ENCODE assay signal across 8 mouse cellular contexts in the genomic region with DNA sequence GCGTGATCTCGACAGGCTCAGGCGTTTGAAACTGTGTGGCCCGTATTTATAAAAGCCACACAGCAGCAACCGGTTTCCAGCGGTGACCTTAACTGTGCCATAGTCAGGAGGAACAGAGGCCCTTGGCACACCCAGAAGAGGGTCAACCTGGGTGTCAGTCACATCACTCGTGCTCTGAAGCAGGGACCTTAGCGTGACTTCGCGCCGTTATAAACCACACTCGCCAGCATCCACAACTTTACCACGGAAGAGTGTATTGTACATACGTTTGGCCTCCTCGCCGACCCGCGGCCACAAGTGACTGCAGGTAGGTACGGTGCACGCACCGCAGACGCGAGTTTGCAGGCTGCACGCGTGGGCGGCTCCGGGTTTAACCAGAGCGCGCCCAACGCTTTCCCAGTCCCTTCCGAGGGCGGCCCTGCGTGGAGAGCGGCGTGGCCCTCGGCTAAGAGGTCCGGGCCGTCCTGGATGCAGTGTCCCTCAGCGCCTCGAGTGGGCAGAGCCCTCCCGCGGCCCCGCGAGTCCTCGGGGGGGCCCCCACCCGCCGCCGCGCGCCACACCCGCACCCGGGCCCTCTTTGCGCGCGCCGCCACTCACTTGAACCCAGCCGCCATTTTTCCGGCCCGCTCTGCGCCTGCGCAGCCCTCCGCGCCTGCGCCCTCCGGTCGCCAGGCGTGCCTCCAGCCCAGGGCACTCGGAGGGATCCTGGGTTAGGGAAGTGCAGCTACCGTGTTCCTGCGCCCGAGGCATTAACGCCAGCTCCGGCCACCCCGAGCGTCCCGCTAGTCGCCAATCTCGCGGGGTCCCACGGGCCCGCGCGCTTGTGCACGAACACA. TPM values are rescaled to one million over a fixed set of nuclear protein-coding genes. Genes with fewer than 3 reads are reported as not detected.
DNase-seq lines count a peak whose midpoint lies in the region; ATAC-seq lines count a peak whose summit lies in the region.

No protein-coding gene starts in this region.

- no peaks in the 10 kb centered on the region for H3K4me1 ChIP-seq in intestine, embryonic 15.5 days (replicated peaks)

- peak overlapping the region; percentile 78 for H3K4me2 ChIP-seq in intestine, embryonic 15.5 days (replicated peaks)

- peaks cover 16% of the 10 kb centered on the region; the same call in 1 of the 2 replicates for H3K36me3 ChIP-seq in intestine, embryonic 15.5 days

- H3K4me3 ChIP-seq in intestine, embryonic 15.5 days (replicated peaks) = peak overlapping the region; percentile 94

- ATAC-seq in intestine, embryonic 15.5 days = peak; percentile 96
- ATAC-seq in megakaryocyte-erythroid progenitor cell, adult 5-6 weeks (replicated peaks; ENCODE audit: low FRiP score, low TSS enrichment, poor library complexity, severe bottlenecking) = peak; percentile 69

- no peaks in the 10 kb centered on the region for H3K27me3 ChIP-seq in intestine, embryonic 15.5 days (replicated peaks)

- peak overlapping the region; percentile 93 for H3K9ac ChIP-seq in intestine, embryonic 15.5 days

- peak; percentile 94 for DNase-seq in adrenal gland, adult 2 months
- peak; percentile 86 for DNase-seq in embryo, embryonic 11.5 days (ENCODE audit: low read depth, low spot score)
- DNase-seq in gastrocnemius, postnatal 36 days = peak; percentile 82 to 85
- DNase-seq in left cerebral cortex, postnatal 14 days (ENCODE audit: low spot score in 2 of 2) = peak; percentile 90 to 93
- peak; percentile 93 for DNase-seq in right cerebral cortex, postnatal 14 days
- peak; percentile 79 to 89 for DNase-seq in urinary bladder, postnatal 36 days (ENCODE audit: low spot score in 2 of 2)

- H3K27ac ChIP-seq in intestine, embryonic 15.5 days = peak overlapping the region; percentile 100

- H3K9me3 ChIP-seq in intestine, embryonic 15.5 days = no peaks in the 10 kb centered on the region

- WGBS in intestine, embryonic 15.5 days = under 1% methylated on average over 78 of the region's 84 CpGs

- intact Hi-C loops in gastrocnemius, postnatal 36 days (cut with DNase I) = loop anchor here (2.0 to 5.0 kb wide), 2 partner anchors 38 to 73 kb away; partner anchors contain the start of gene Rfxap
- intact Hi-C loops in left cerebral cortex, postnatal 14 days (cut with DNase I) = loop anchor here (5.0 to 10.0 kb wide), 2 partner anchors 63 to 350 kb away; no protein-coding TSS in a partner anchor

RNA-seq across cellular contexts. Expression of gene Exosc8, which starts 0.6 kb away (rescaled TPM):
- total RNA-seq in adrenal gland, adult 2 months (2021) = 10 to 100 TPM; 32.4 to 33.4 TPM
- polyA plus RNA-seq in adrenal gland, adult 2 months (2012; rRNA removed) = 8.5 and 13.4 TPM in 2 replicates
- 10 to 100 TPM in 1 of 2 experiments, 1 to 10 TPM in 1; 9.2 to 11.7 TPM for total RNA-seq in gastrocnemius, postnatal 36 days (2021)
- 100 and 110 TPM in 2 replicates for polyA plus RNA-seq in intestine, embryonic 15.5 days (2015; fragmentation: Nextera tagmentation; extraction: Ambion mirVana)
- 10 to 100 TPM; 24.4 to 33.0 TPM for total RNA-seq in left cerebral cortex, postnatal 14 days (2021)
- total RNA-seq in megakaryocyte-erythroid progenitor cell, adult 5-6 weeks (2014; fragmentation: Nextera tagmentation) = 185 and 256 TPM in 2 replicates
- 247 and 289 TPM in 2 replicates for total RNA-seq in megakaryocyte-erythroid progenitor cell, adult 5-6 weeks (2017)

RNA-seq across cellular contexts. Expression of gene Alg5, which starts 0.7 kb away (rescaled TPM):
- total RNA-seq in adrenal gland, adult 2 months (2021) = 10 to 100 TPM; 41.8 to 45.0 TPM
- polyA plus RNA-seq in adrenal gland, adult 2 months (2012; rRNA removed) = 8.0 and 8.9 TPM in 2 replicates
- total RNA-seq in gastrocnemius, postnatal 36 days (2021) = 1 to 10 TPM; 7.5 to 8.0 TPM
- 62.6 and 66.0 TPM in 2 replicates for polyA plus RNA-seq in intestine, embryonic 15.5 days (2015; fragmentation: Nextera tagmentation; extraction: Ambion mirVana)
- total RNA-seq in left cerebral cortex, postnatal 14 days (2021) = 10 to 100 TPM; 20.2 to 21.0 TPM
- total RNA-seq in megakaryocyte-erythroid progenitor cell, adult 5-6 weeks (2014; fragmentation: Nextera tagmentation) = 27.8 and 29.6 TPM in 2 replicates
- 37.9 and 46.2 TPM in 2 replicates for total RNA-seq in megakaryocyte-erythroid progenitor cell, adult 5-6 weeks (2017)

RNA-seq across cellular contexts. Expression of gene Gm21958, which starts 20.5 kb away (rescaled TPM):
- total RNA-seq in adrenal gland, adult 2 months (2021) = not detected
- polyA plus RNA-seq in adrenal gland, adult 2 months (2012; rRNA removed) = not detected in 2 replicates
- not detected for total RNA-seq in gastrocnemius, postnatal 36 days (2021)
- 0.28 TPM in 1 of 2 replicates, not detected in the other for polyA plus RNA-seq in intestine, embryonic 15.5 days (2015; fragmentation: Nextera tagmentation; extraction: Ambion mirVana)
- total RNA-seq in left cerebral cortex, postnatal 14 days (2021) = not detected
- not detected in 2 replicates for total RNA-seq in megakaryocyte-erythroid progenitor cell, adult 5-6 weeks (2014; fragmentation: Nextera tagmentation)
- total RNA-seq in megakaryocyte-erythroid progenitor cell, adult 5-6 weeks (2017) = not detected in 2 replicates

RNA-seq across cellular contexts. Expression of gene Smad9, which starts 20.8 kb away (rescaled TPM):
- 10 to 100 TPM; 14.4 to 15.7 TPM for total RNA-seq in adrenal gland, adult 2 months (2021)
- 13.2 and 23.2 TPM in 2 replicates for polyA plus RNA-seq in adrenal gland, adult 2 months (2012; rRNA removed)
- total RNA-seq in gastrocnemius, postnatal 36 days (2021) = under 1 TPM; 0.17 to 0.41 TPM
- polyA plus RNA-seq in intestine, embryonic 15.5 days (2015; fragmentation: Nextera tagmentation; extraction: Ambion mirVana) = 1.5 and 1.6 TPM in 2 replicates
- total RNA-seq in left cerebral cortex, postnatal 14 days (2021) = 1 to 10 TPM; 6.1 to 6.2 TPM
- total RNA-seq in megakaryocyte-erythroid progenitor cell, adult 5-6 weeks (2014; fragmentation: Nextera tagmentation) = not detected in 2 replicates
- total RNA-seq in megakaryocyte-erythroid progenitor cell, adult 5-6 weeks (2017) = not detected in 2 replicates

RNA-seq across cellular contexts. Expression of gene Supt20, which starts 42.0 kb away (rescaled TPM):
- 10 to 100 TPM; 34.1 to 37.9 TPM for total RNA-seq in adrenal gland, adult 2 months (2021)
- 24.1 and 26.8 TPM in 2 replicates for polyA plus RNA-seq in adrenal gland, adult 2 months (2012; rRNA removed)
- total RNA-seq in gastrocnemius, postnatal 36 days (2021) = 10 to 100 TPM in 1 of 2 experiments, 1 to 10 TPM in 1; 9.7 to 10.1 TPM
- polyA plus RNA-seq in intestine, embryonic 15.5 days (2015; fragmentation: Nextera tagmentation; extraction: Ambion mirVana) = 76.8 and 84.1 TPM in 2 replicates
- 10 to 100 TPM; 37.6 to 43.5 TPM for total RNA-seq in left cerebral cortex, postnatal 14 days (2021)
- total RNA-seq in megakaryocyte-erythroid progenitor cell, adult 5-6 weeks (2014; fragmentation: Nextera tagmentation) = 107 and 111 TPM in 2 replicates
- total RNA-seq in megakaryocyte-erythroid progenitor cell, adult 5-6 weeks (2017) = 53.4 and 83.3 TPM in 2 replicates

Comparison
In these comparisons a context has a peak if more than half of its experiments do, and no peak if none do; other contexts are left out.
1. Peak in every context shown above with its lines: DNase-seq, ATAC-seq, H3K4me3 ChIP-seq and H3K27ac ChIP-seq.
2. RNA of gene Exosc8, which starts 0.6 kb away (total RNA-seq): 185 to 289 TPM in megakaryocyte-erythroid progenitor cell, adult 5-6 weeks; 32.4 to 33.4 TPM in adrenal gland, adult 2 months, 24.4 to 33.0 TPM in left cerebral cortex, postnatal 14 days and 9.2 to 11.7 TPM in gastrocnemius, postnatal 36 days; every median in the first group is over 4 times any median in the second.